Comparison of ENCODE assay signal across 19 mouse cellular contexts in the genomic region with DNA sequence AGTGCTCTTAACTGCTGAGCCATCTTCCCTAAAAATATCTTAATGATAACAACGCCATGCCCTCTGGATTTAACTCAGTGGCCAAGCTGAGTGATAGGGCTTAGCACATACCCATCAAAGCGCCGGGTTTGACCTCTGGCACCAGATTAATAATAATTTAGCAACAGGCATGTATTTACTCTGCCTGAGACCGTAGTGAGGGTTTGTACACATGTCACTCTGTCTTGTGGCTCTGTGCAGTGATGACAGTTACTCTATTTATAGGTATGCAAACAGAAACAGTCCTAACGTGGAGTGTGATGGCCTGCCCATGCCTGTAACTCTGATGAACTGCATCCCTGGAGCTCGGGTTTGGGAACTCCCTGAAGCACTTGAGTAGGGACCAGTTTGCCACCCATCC. TPM values are rescaled to one million over a fixed set of nuclear protein-coding genes. Genes with fewer than 3 reads are reported as not detected.
DNase-seq lines count a peak whose midpoint lies in the region; ATAC-seq and TF ChIP-seq lines count a peak whose summit lies in the region.
"Had no signal": no experiment of that assay in that cellular context is flagged by ENCODE, and none has a peak within 500 bp of the region (broad histone marks: within the 10 kb centered on the region; RNA-seq: fewer than 3 reads in every experiment).

No protein-coding gene starts in this region.

- no peaks in the 10 kb centered on the region for H3K9me3 ChIP-seq in heart, postnatal 0 days (replicated peaks; ENCODE audit: control insufficient read depth, low read length)
- no peaks in the 10 kb centered on the region for H3K9me3 ChIP-seq in hindbrain, embryonic 11.5 days (ENCODE audit: control insufficient read depth, low read length)
- H3K9me3 ChIP-seq: G1E; intestine, embryonic 15.5 days; kidney, embryonic 15.5 days; limb, embryonic 10.5 days; neural tube, embryonic 12.5 days had no signal

- peak; percentile 65 to 80 for DNase-seq in heart, adult 18-20 months
- no peak for DNase-seq in heart, postnatal 25 days (ENCODE audit: low spot score)
- DNase-seq in 416B (ENCODE audit: low read depth): peak; percentile 55
- DNase-seq in heart, adult 9 months (ENCODE audit: low spot score in 2 of 2): peak; percentile 67 to 78
- DNase-seq in heart, postnatal 0 days (ENCODE audit: low spot score): peak; percentile 88
- DNase-seq in layer of hippocampus, adult 9-11 months: no peak
- no peak for DNase-seq in hindbrain, embryonic 11.5 days (ENCODE audit: low spot score)
- DNase-seq: cerebellum, adult 8-10 months; forebrain, postnatal 0 days; lung, embryonic 14.5 days had no signal

- intact Hi-C loops in heart, postnatal 25 days (cut with DNase I): no loop called here

- WGBS in heart, postnatal 0 days: 25% methylated on average over 6 of the region's 6 CpGs
- 86% methylated on average over 6 of the region's 6 CpGs for WGBS in hindbrain, embryonic 11.5 days

- ATAC-seq in heart, postnatal 0 days (ENCODE audit: insufficient read depth, low read depth): peak; percentile 71
- ATAC-seq in hindbrain, embryonic 11.5 days (ENCODE audit: low FRiP score): no peak
- ATAC-seq in megakaryocyte-erythroid progenitor cell, adult 5-6 weeks (replicated peaks; ENCODE audit: low FRiP score, low TSS enrichment, poor library complexity, severe bottlenecking): no peak
- ATAC-seq: forebrain, postnatal 0 days; intestine, embryonic 15.5 days had no signal

- no peak for TF ChIP-seq CTCF in heart, postnatal 0 days (IDR thresholded peaks at IDR 0.05; ENCODE audit: low read depth)

- TF ChIP-seq EP300 in heart, postnatal 0 days (IDR thresholded peaks at IDR 0.05; ENCODE audit: low read depth): peak; percentile 88

- no peaks in the 10 kb centered on the region for H3K36me3 ChIP-seq in heart, postnatal 0 days (replicated peaks; ENCODE audit: control insufficient read depth, insufficient read depth, low read length)
- H3K36me3 ChIP-seq in hindbrain, embryonic 11.5 days (ENCODE audit: control insufficient read depth, insufficient read depth, low read length): no peaks in the 10 kb centered on the region
- H3K36me3 ChIP-seq: intestine, embryonic 15.5 days; kidney, embryonic 15.5 days had no signal

- no peak overlapping the region for H3K4me3 ChIP-seq in heart, postnatal 0 days (ENCODE audit: low read depth, low read length)
- no peak overlapping the region for H3K4me3 ChIP-seq in hindbrain, embryonic 11.5 days (ENCODE audit: low read depth, low read length)
- H3K4me3 ChIP-seq: intestine, embryonic 15.5 days; kidney, embryonic 15.5 days; layer of hippocampus, adult 2 months; left cerebral cortex, adult 2 months; limb, embryonic 10.5 days; neural tube, embryonic 12.5 days had no signal

- H3K4me1 ChIP-seq in heart, postnatal 0 days (ENCODE audit: control insufficient read depth, insufficient read depth): peaks cover 63% of the 10 kb centered on the region
- peaks cover 4% of the 10 kb centered on the region; the same call in 1 of the 2 replicates for H3K4me1 ChIP-seq in hindbrain, embryonic 11.5 days (replicated peaks; ENCODE audit: control insufficient read depth, insufficient read depth, low read length)

- no peak overlapping the region for H3K9ac ChIP-seq in heart, postnatal 0 days (replicated peaks; ENCODE audit: low read depth, low read length)
- no peak overlapping the region for H3K9ac ChIP-seq in hindbrain, embryonic 11.5 days (ENCODE audit: low read depth, low read length)
- H3K9ac ChIP-seq: forebrain, postnatal 0 days; hindbrain, embryonic 14.5 days; intestine, embryonic 15.5 days; kidney, embryonic 15.5 days; lung, embryonic 14.5 days; neural tube, embryonic 12.5 days had no signal

- peak overlapping the region; percentile 87 for H3K27ac ChIP-seq in heart, postnatal 0 days (ENCODE audit: low read depth)
- no peak overlapping the region for H3K27ac ChIP-seq in hindbrain, embryonic 11.5 days (ENCODE audit: low read depth, low read length)
- H3K27ac ChIP-seq: hindbrain, embryonic 14.5 days; intestine, embryonic 15.5 days; kidney, embryonic 15.5 days; layer of hippocampus, adult 2 months; left cerebral cortex, adult 2 months; limb, embryonic 10.5 days; neural tube, embryonic 12.5 days had no signal

- H3K4me2 ChIP-seq in heart, postnatal 0 days (ENCODE audit: low read depth, low read length): no peak overlapping the region
- no peak overlapping the region for H3K4me2 ChIP-seq in hindbrain, embryonic 11.5 days (replicated peaks; ENCODE audit: low read depth, low read length)
- H3K4me2 ChIP-seq: hindbrain, embryonic 14.5 days; intestine, embryonic 15.5 days; kidney, embryonic 15.5 days; lung, embryonic 14.5 days; neural tube, embryonic 12.5 days had no signal

- no peaks in the 10 kb centered on the region for H3K27me3 ChIP-seq in heart, postnatal 0 days (ENCODE audit: control insufficient read depth, insufficient read depth, low read length)
- no peaks in the 10 kb centered on the region; the same call in 1 of the 2 replicates for H3K27me3 ChIP-seq in hindbrain, embryonic 11.5 days (ENCODE audit: control insufficient read depth, insufficient read depth, low read length)
- H3K27me3 ChIP-seq: intestine, embryonic 15.5 days; kidney, embryonic 15.5 days; neural tube, embryonic 12.5 days had no signal

RNA-seq across cellular contexts. Expression of a gene that starts 5.0 kb away (rescaled TPM):
- 10 to 100 TPM; 39.1 to 40.6 TPM for total RNA-seq in heart, adult 18-20 months (2021)
- 10 to 100 TPM; 52.6 to 64.6 TPM for total RNA-seq in heart, postnatal 25 days (2021)
- 20.2 and 23.8 TPM in 2 replicates for total RNA-seq in heart, postnatal 0 days (2014; rRNA removed; ENCODE audit: low replicate concordance)
- 7.5 and 11.2 TPM in 2 replicates for polyA plus RNA-seq in heart, postnatal 0 days (2015; fragmentation: Nextera tagmentation; extraction: Ambion mirVana)
- 0.14 and 0.80 TPM in 2 replicates for polyA plus RNA-seq in hindbrain, embryonic 11.5 days (2014; fragmentation: Nextera tagmentation; extraction: Ambion mirVana)
- 0.20 TPM in 1 of 2 replicates, not detected in the other for total RNA-seq in megakaryocyte-erythroid progenitor cell, adult 5-6 weeks (2014; fragmentation: Nextera tagmentation)
- not detected in 2 replicates for total RNA-seq in megakaryocyte-erythroid progenitor cell, adult 5-6 weeks (2017)
- polyA plus RNA-seq: G1E had no signal

RNA-seq across cellular contexts. Expression of a gene that starts 34.1 kb away (rescaled TPM):
- total RNA-seq in heart, adult 18-20 months (2021): 100 to 1,000 TPM; 159 to 167 TPM
- total RNA-seq in heart, postnatal 25 days (2021): 100 to 1,000 TPM; 128 to 152 TPM
- total RNA-seq in heart, postnatal 0 days (2014; rRNA removed; ENCODE audit: low replicate concordance): 213 and 278 TPM in 2 replicates
- 50.1 and 51.9 TPM in 2 replicates for polyA plus RNA-seq in heart, postnatal 0 days (2015; fragmentation: Nextera tagmentation; extraction: Ambion mirVana)
- polyA plus RNA-seq in hindbrain, embryonic 11.5 days (2014; fragmentation: Nextera tagmentation; extraction: Ambion mirVana): 76.1 and 87.4 TPM in 2 replicates
- 76.0 and 78.6 TPM in 2 replicates for total RNA-seq in megakaryocyte-erythroid progenitor cell, adult 5-6 weeks (2014; fragmentation: Nextera tagmentation)
- 107 and 132 TPM in 2 replicates for total RNA-seq in megakaryocyte-erythroid progenitor cell, adult 5-6 weeks (2017)

RNA-seq across cellular contexts. Expression of a gene that starts 46.7 kb away (rescaled TPM):
- 10 to 100 TPM; 46.4 to 52.7 TPM for total RNA-seq in heart, adult 18-20 months (2021)
- total RNA-seq in heart, postnatal 25 days (2021): 10 to 100 TPM; 52.1 to 60.8 TPM
- 22.9 and 63.8 TPM in 2 replicates for total RNA-seq in heart, postnatal 0 days (2014; rRNA removed; ENCODE audit: low replicate concordance)
- polyA plus RNA-seq in heart, postnatal 0 days (2015; fragmentation: Nextera tagmentation; extraction: Ambion mirVana): 55.8 and 59.6 TPM in 2 replicates
- polyA plus RNA-seq in hindbrain, embryonic 11.5 days (2014; fragmentation: Nextera tagmentation; extraction: Ambion mirVana): 13.3 and 14.3 TPM in 2 replicates
- 8.2 and 17.2 TPM in 2 replicates for total RNA-seq in megakaryocyte-erythroid progenitor cell, adult 5-6 weeks (2014; fragmentation: Nextera tagmentation)
- total RNA-seq in megakaryocyte-erythroid progenitor cell, adult 5-6 weeks (2017): not detected in 2 replicates

Comparison
In these comparisons a context has a peak if more than half of its experiments do, and no peak if none do; other contexts are left out.
1. DNase-seq: peak in heart, adult 18-20 months (2 of 2), 416B (single experiment), heart, adult 9 months (2 of 2) and heart, postnatal 0 days (single experiment); none in heart, postnatal 25 days (single experiment), layer of hippocampus, adult 9-11 months (single experiment) and hindbrain, embryonic 11.5 days (single experiment).
2. RNA of a gene that starts 5.0 kb away (total RNA-seq): 52.6 to 64.6 TPM in heart, postnatal 25 days, 39.1 to 40.6 TPM in heart, adult 18-20 months and 20.2 to 23.8 TPM in heart, postnatal 0 days; 0.20 TPM in megakaryocyte-erythroid progenitor cell, adult 5-6 weeks; every median in the first group is over 10 times any median in the second.